Mouse (Mus musculus) neural tube, embryonic 12.5 days (tissue): ENCODE measurements around the gene Eid2. TPM values are rescaled to one million over a fixed set of nuclear protein-coding genes. Genes with fewer than 3 reads are reported as not detected.
A peak's percentile ranks its signal among the peaks of the same experiment; 100 is the strongest.

Source experiments
- ATAC-seq: fragments of 200-750 bp; cut with Nextera tagmentation; 2 replicates; pipeline ENCODE4 v1.8.0; 2017; ENCODE audit warnings: low read depth, mild to moderate bottlenecking, moderate TSS enrichment, moderate library complexity; ENCODE audit not compliant: low FRiP score
- H3K27ac ChIP-seq: fragments of 300-500 bp; sonication (generic); 2 replicates; pipeline ENCODE4 v1.5.1; 2016
- H3K27me3 ChIP-seq: fragments of 300-500 bp; sonication (generic); replicated peaks from 2 replicates; pipeline ENCODE4 v1.6.1; 2016; ENCODE audit warnings: mild to moderate bottlenecking
- H3K36me3 ChIP-seq: fragments of 300-500 bp; sonication (generic); 2 replicates; pipeline ENCODE4 v1.6.1; 2016; ENCODE audit warnings: mild to moderate bottlenecking
- H3K4me1 ChIP-seq: fragments of 300-500 bp; sonication (generic); 2 replicates; pipeline ENCODE4 v1.6.1; 2016
- H3K4me2 ChIP-seq: fragments of 300-500 bp; sonication (generic); replicated peaks from 2 replicates; pipeline ENCODE4 v1.6.1; 2016; ENCODE audit warnings: mild to moderate bottlenecking
- H3K4me3 ChIP-seq: fragments of 300-500 bp; sonication (generic); 2 replicates; pipeline ENCODE4 v1.5.1; 2016
- H3K9ac ChIP-seq: fragments of 300-500 bp; sonication (generic); 2 replicates; pipeline ENCODE4 v1.6.1; 2016; ENCODE audit warnings: mild to moderate bottlenecking
- H3K9me3 ChIP-seq: fragments of 300-500 bp; sonication (generic); 2 replicates; pipeline ENCODE4 v1.6.1; 2016; ENCODE audit warnings: mild to moderate bottlenecking
- WGBS: fragments of 180-500 bp; shearing (Covaris S2); methylation state at CpG from one replicate; pipeline ENCODE4 v1.1.7; 2016; 5-methylcytosine and 5-hydroxymethylcytosine counted together
- polyA plus RNA-seq: library from polyadenylated mRNA; unstranded; fragments of >200 nt; fragmentation: Nextera tagmentation; extraction: Ambion mirVana; gene quantifications from 2 replicates; pipeline ENCODE4 v1.2.1, GENCODE M21; 2016

The Eid2 gene
- polyA plus RNA-seq, 1 experiment from 2014 or later = 31.9 TPM

GRCm38 (mm10) chr7:28268042-28268531 is 406 bp downstream of the Eid2 start:
- WGBS = under 1% methylated on average over 48 of the region's 62 CpGs
- peak overlapping the region; percentile 79 for H3K4me2 ChIP-seq
- H3K36me3 ChIP-seq = peaks cover 25% of the 10 kb centered on the region
- no peaks in the 10 kb centered on the region for H3K9me3 ChIP-seq
- peak overlapping the region; percentile 93 for H3K4me3 ChIP-seq
- peaks cover 7% of the 10 kb centered on the region; the same call in 1 of the 2 replicates for H3K4me1 ChIP-seq
- H3K9ac ChIP-seq = peak overlapping the region; percentile 96
- peak overlapping the region; percentile 92 for H3K27ac ChIP-seq
- no peaks in the 10 kb centered on the region for H3K27me3 ChIP-seq
- peak; percentile 72 for ATAC-seq

DNA sequence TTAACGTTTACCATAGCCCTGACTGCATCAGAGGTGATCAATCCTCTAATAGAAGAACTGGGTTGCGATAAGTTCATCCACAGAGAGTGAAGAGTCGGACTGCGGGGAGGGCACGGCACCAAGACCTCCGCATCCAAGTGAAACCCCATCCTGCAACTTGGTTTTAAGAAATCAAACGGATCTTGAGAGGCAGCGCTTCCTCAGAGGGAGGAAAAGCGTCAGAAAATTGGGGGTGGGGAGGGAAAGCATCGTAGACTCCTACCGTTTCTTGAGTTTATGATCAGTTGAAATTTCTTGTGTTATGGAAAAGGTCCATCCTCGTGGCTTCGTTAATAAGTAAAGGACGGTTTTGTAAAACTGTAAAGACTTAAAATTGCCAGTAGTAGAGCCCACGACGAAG is 895 bp downstream of the Eid2 start:
- no peak for ATAC-seq
- Histone ChIP-seq H3K27ac (peak overlapping the region; percentile 92; the same call in 1 of the 2 replicates), H3K9me3 (no peaks in the 10 kb centered on the region), H3K36me3 (peaks cover 28% of the 10 kb centered on the region), H3K4me2 (peak overlapping the region; percentile 79), H3K4me3 (peak overlapping the region; percentile 93), H3K4me1 (peaks cover 7% of the 10 kb centered on the region; the same call in 1 of the 2 replicates), H3K27me3 (no peaks in the 10 kb centered on the region), H3K9ac (peak overlapping the region; percentile 96)
- WGBS = 28% methylated on average over 16 of the region's 16 CpGs

- Histone ChIP-seq H3K4me1 (peaks cover 7% of the 10 kb centered on the region; the same call in 1 of the 2 replicates), H3K27me3 (no peaks in the 10 kb centered on the region), H3K36me3 (peaks cover 28% of the 10 kb centered on the region), H3K27ac (no peak overlapping the region), H3K9ac (no peak overlapping the region), H3K4me3 (no peak overlapping the region), H3K9me3 (no peaks in the 10 kb centered on the region), H3K4me2 (peak overlapping the region; percentile 79)
- WGBS = 94% methylated on average over 12 of the region's 12 CpGs
- ATAC-seq = no peak
These were observed 1.7 kb downstream of the Eid2 start for GRCm38 (mm10) chr7:28269355-28269754.

GRCm38 (mm10) chr7:28271761-28272160 is 4.1 kb downstream of the Eid2 start:
- Histone ChIP-seq H3K27me3 (no peaks in the 10 kb centered on the region), H3K4me1 (peaks cover 7% of the 10 kb centered on the region; the same call in 1 of the 2 replicates), H3K4me3 (no peak overlapping the region), H3K9me3 (no peaks in the 10 kb centered on the region), H3K4me2 (no peak overlapping the region), H3K9ac (no peak overlapping the region), H3K27ac (no peak overlapping the region), H3K36me3 (peaks cover 28% of the 10 kb centered on the region)
- ATAC-seq = no peak
- 71% methylated on average over 3 of the region's 3 CpGs for WGBS

DNA sequence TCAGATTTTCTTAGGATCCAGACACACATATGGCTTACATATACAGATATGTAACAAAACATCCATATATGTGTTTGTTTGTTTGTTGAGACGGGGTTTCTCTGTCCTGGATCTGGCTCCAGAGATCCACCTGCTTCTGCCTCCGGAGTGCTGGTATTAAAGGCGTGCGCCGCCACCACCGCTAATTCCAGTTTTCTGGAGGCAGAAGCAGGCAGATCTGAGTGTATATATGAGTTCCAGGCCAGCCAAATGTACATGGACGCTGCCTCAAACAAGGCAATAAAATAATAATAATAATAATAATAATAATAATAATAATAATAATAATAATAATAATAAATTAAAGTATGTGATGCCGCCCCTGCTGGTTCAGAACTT is 9.5 kb downstream of the Eid2 start:
- 62% methylated on average over 8 of the region's 8 CpGs for WGBS
- Histone ChIP-seq H3K4me3 (no peak overlapping the region), H3K27ac (no peak overlapping the region), H3K4me1 (peaks cover 11% of the 10 kb centered on the region), H3K27me3 (no peaks in the 10 kb centered on the region), H3K9ac (no peak overlapping the region), H3K9me3 (no peaks in the 10 kb centered on the region), H3K36me3 (peaks cover 10% of the 10 kb centered on the region; the same call in 1 of the 2 replicates), H3K4me2 (no peak overlapping the region; the same call in 1 of the 2 replicates)
- peak; percentile 19; the same call in 1 of the 2 replicates for ATAC-seq

DNA sequence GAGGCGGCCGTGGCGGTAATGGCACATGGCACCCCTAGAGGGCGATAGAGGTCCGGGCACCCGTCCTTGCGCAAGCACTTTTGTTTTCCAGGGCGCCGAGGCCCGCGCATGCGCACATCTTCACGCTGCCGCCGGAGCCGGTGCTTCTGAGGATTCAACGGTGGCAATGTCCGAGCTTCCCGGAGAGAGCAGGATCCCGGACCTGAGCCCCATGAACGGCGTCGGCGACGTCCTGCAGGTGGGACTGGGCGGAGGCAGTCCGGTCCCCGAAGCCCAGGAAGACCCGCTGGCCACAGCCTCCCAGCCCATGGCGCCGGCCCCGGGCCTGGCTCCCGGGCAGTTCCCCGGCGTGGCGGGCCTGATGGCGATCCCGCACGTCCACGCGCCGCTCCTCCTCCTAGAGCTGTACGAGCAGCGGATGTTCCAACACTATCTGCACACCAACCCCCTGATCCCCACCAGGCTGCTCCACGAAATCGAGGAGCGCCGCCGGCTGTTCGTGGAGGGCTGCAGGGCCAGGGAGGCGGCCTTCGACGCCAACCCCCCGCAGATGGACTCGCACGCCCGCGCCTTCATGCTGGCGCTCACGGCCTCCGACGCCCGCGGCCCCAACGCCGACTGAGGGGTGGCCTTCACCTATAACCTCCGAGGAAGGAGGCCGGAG is 10.1 kb downstream of the Eid2 start, which contains the start of gene Eid2b:
Gene Eid2b, plus strand, starts transcription at position 125 of the 664 bp plus-strand sequence.
- no peak within 1 kb of the TSS; the same call in 1 of the 2 replicates for H3K27ac ChIP-seq
- H3K4me2 ChIP-seq = peak within 1 kb of the TSS; percentile 77
- peak; percentile 77 for ATAC-seq
- H3K9ac ChIP-seq = peak within 1 kb of the TSS; percentile 81
- H3K4me3 ChIP-seq = peak within 1 kb of the TSS; percentile 65
- H3K36me3 ChIP-seq = peaks cover 6% of the 10 kb centered on the region; the same call in 1 of the 2 replicates
- H3K4me1 ChIP-seq = peaks cover 11% of the 10 kb centered on the region
- no peaks in the 10 kb centered on the region for H3K9me3 ChIP-seq
- 3% methylated on average over 68 of the region's 68 CpGs for WGBS
- H3K27me3 ChIP-seq = no peaks in the 10 kb centered on the region

- Histone ChIP-seq H3K4me3 (peak overlapping the region; percentile 65), H3K4me1 (peaks cover 11% of the 10 kb centered on the region), H3K9me3 (no peaks in the 10 kb centered on the region), H3K27me3 (no peaks in the 10 kb centered on the region), H3K27ac (no peak overlapping the region), H3K9ac (peak overlapping the region; percentile 81), H3K4me2 (peak overlapping the region; percentile 77), H3K36me3 (peaks cover 1% of the 10 kb centered on the region; the same call in 1 of the 2 replicates)
- ATAC-seq = no peak
- WGBS = 85% methylated on average over 7 of the region's 7 CpGs
These were observed 10.6 kb downstream of the Eid2 start for GRCm38 (mm10) chr7:28278279-28278652.

DNA sequence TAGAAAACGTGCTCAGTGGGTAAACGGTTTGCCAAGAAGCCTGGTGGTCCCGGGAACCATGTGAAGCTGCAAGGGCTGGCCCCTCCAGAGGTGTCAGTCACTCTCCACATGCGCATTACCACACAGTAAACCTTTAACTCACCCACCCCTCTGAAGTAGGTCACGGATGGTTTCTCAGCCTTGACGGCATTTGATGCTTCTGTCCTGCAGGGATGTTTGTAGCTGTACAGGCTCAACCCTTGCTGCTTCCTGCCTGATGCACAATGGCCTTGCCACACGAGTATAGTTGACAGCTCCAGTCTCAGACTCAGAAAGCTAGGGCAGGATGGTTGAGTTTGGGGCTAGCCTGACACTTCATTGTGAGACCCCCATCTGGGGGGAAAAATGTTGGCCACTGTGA is 12.9 kb downstream of the Eid2 start:
- 82% methylated on average over 7 of the region's 7 CpGs for WGBS
- Histone ChIP-seq H3K9ac (no peak overlapping the region), H3K27ac (no peak overlapping the region), H3K36me3 (no peaks in the 10 kb centered on the region), H3K9me3 (no peaks in the 10 kb centered on the region), H3K4me3 (no peak overlapping the region), H3K27me3 (no peaks in the 10 kb centered on the region), H3K4me2 (0 out of 2 replicates have a peak overlapping the region, but pooled peaks have one; percentile 1), H3K4me1 (peaks cover 11% of the 10 kb centered on the region)
- ATAC-seq = no peak

- Histone ChIP-seq H3K27ac (no peak overlapping the region), H3K9me3 (no peaks in the 10 kb centered on the region), H3K4me2 (peak overlapping the region; percentile 60), H3K9ac (peak overlapping the region; percentile 44; the same call in 1 of the 2 replicates), H3K36me3 (peaks cover 4% of the 10 kb centered on the region; the same call in 1 of the 2 replicates), H3K4me1 (peaks cover 34% of the 10 kb centered on the region), H3K4me3 (peak overlapping the region; percentile 27), H3K27me3 (peaks cover 50% of the 10 kb centered on the region)
- under 1% methylated on average over 16 of the region's 18 CpGs for WGBS
- ATAC-seq = no peak
These were observed 22.5 kb downstream of the Eid2 start for GRCm38 (mm10) chr7:28290165-28290564.

DNA sequence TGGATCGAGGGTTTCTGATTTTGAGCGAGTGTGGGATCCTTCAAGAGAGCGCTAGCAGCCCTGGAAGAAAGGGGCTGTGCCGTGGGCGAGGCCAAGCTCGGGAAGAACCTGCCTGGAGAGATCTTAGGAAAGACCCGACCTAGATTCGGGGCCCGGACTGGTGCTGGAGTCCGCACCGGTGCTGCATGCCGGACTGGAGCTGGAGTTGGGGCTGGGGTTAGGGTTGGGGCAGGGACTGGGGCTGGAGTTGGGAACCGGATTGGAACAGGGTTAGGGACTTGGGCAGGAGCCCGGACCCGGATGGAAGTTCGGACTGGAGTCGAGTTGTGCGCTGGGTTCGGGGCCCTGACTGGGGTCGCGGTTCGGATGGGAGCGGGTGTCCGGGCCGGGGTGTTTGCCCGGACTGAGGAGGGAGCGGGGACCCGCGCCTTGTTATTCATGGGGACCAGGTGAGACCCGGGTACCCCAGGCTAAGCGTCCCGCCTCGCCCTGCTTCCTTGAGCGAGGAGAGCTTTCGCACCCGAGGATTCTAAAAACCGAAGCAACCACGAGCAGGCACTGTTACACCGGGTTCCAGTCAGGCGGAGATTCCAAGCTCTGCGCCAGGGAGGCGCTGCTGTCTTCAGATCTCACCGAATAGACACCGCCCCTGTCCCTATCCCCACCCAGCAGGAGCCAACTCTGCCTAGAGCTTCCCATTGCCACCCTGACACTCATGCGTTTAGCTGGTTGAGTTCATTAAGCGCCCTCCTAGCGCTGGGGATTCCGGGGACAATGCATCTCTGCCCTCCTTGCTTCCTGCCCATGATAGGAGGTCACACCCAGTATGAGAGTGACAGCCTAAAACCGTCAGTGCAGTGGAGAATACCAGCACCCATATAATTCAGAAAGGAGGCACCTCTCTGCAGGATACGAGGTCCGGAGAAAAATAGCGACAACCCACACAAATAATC is 23.2 kb downstream of the Eid2 start, which contains the start of gene Selenov:
Gene Selenov, minus strand, starts transcription at position 549 of the 953 bp plus-strand sequence.
- Histone ChIP-seq H3K4me1 (peaks cover 38% of the 10 kb centered on the region), H3K9ac (peak within 1 kb of the TSS; percentile 44), H3K4me2 (peak within 1 kb of the TSS; percentile 60), H3K9me3 (no peaks in the 10 kb centered on the region), H3K4me3 (peak within 1 kb of the TSS; percentile 27), H3K36me3 (peaks cover 4% of the 10 kb centered on the region; the same call in 1 of the 2 replicates), H3K27me3 (peaks cover 53% of the 10 kb centered on the region), H3K27ac (no peak within 1 kb of the TSS)
- peak; percentile 45 for ATAC-seq
- under 1% methylated on average over 52 of the region's 52 CpGs for WGBS

DNA sequence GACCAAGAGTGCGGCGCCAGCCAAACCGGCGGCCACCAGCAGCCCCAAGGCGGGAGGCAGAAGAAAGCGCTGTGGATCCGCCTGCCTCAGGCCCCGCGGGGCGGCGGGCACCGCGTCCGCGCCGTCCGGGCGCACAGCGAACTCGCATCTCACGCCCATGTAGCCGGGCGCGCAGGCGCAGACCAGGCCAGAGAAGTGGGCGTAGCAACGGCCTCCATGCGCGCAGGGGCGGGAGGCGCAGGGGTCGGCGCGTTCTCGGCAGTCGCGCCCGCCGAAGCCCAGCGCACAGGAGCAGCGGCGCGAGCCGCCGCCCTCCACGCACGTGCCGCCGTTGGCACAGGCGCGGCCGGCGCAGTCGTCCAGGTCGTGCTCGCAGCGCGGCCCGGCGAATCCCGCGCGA is 26.8 kb downstream of the Eid2 start:
- WGBS = 3% methylated on average over 63 of the region's 63 CpGs
- H3K36me3 ChIP-seq = peaks cover 4% of the 10 kb centered on the region; the same call in 1 of the 2 replicates
- H3K4me1 ChIP-seq = peaks cover 44% of the 10 kb centered on the region
- peak overlapping the region; percentile 85 for H3K4me2 ChIP-seq
- ATAC-seq = peak; percentile 23; the same call in 1 of the 2 replicates
- no peaks in the 10 kb centered on the region for H3K9me3 ChIP-seq
- peaks cover 59% of the 10 kb centered on the region for H3K27me3 ChIP-seq
- H3K27ac ChIP-seq = no peak overlapping the region
- H3K4me3 ChIP-seq = peak overlapping the region; percentile 45
- peak overlapping the region; percentile 56 for H3K9ac ChIP-seq
